Mouse (Mus musculus) cerebellum, postnatal 4 days (tissue): ENCODE measurements around the gene Zfp606.

ENCODE experiments used
- DNase-seq, 2 experiments: peaks; one replicate each; pipeline ENCODE4 v3.0.0; 2022; ENCODE audit warnings: low spot score in 2 of 2, mixed read lengths in 1 of 2

Gene Zfp606

DNA sequence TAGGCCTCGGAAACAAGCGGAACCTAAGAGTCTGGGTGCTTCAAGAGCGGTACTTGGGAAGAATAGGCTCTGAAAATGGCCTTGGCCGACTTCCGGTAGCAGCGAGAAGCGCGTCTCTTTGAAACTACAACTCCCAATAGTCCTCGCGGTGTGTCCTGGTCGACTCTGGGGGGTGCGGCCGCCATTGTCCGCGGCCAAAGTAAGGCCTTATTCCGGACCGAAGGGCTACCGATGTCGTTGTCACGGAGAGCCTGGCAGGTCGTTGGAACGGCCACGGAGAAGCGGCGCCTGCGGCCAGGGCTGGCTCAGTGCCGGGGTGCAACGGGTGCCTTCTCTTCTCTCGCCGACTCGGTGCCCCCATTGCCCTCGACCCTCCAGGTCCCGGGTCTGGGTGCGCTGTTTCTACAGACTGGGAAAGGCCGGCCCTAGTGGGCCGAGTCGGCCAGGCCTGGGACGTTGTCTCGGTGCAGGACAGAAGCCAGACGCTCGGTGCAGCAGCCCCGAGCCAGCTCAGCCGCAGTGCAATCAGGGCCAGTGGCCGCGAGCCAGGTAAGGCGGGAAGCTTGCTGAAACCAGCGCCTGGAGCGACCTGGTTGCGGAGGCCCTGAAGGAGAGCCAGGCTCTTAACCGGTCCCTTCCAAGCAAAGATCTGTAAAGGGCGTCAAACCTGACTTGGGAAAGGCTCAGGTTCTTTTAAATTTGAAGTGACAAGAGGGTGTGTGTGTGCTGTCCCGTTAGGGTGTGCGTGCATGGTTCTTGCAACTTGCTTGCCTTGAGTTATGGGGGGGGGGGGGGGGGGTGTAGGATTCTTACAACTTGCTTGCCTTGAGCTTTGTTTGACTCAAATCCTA, at the start of gene Zfp606:
Gene Zfp606 (plus strand): TSS at position 136 of the 851 bp plus-strand sequence.
- DNase-seq = peak; percentile 52 to 79

DNA sequence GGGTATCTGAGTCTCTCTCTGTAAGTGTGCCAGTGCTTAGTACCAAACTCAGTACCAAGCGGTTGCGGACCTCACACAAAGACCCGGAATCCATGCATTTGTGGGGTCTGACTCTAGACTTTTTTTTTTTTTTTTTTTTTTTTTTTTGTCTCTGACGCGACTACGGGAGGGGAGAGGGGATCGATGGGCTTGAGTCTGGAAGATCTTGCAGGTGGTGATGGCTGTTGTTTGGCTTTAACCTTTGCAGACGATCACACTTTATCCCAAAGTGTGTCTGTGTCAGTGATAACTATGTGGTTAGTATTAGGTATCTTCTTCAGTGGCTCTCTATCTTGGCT, 885 bp downstream of the Zfp606 start:
- no peak for DNase-seq

DNA sequence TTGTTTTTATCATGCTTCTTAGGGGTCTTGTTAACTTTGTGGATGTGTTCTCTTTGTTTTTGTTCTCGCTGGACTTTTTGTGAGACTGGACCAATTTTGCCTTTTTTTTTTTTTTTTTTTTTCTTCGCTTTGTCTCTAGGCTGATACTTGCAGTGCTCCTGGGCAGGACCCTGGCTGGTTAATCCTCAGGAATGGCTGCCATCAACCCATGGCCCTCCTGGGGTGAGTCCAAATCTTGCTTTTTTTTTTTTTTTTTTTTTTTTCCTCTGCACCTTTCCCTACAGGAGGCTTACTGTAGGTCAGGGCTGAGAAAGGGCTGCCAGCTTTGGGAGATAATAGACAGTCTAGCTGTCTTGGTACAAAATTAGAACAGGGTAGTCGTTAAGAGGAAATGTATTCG, 1.4 kb downstream of the Zfp606 start:
- no peak for DNase-seq

DNA sequence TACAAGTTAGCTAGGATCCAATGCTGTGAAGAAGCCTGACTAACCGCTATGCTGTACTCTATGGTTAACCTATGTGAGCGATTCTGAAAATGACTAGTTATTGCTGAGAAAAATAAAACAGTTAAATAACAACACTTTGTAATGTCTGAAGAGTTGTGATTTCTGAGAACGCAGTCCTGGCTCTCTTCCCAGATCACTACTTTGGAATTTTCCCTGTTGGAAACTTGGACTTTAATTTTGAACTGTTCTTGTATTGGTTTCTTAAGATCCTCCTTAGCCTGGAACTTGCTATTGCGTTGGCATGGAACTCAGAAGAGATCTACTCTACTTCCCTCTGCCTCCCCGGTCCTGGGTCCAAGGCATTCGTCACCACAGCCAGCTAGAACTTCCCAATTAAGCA, 5.7 kb downstream of the Zfp606 start:
- DNase-seq = no peak

DNA sequence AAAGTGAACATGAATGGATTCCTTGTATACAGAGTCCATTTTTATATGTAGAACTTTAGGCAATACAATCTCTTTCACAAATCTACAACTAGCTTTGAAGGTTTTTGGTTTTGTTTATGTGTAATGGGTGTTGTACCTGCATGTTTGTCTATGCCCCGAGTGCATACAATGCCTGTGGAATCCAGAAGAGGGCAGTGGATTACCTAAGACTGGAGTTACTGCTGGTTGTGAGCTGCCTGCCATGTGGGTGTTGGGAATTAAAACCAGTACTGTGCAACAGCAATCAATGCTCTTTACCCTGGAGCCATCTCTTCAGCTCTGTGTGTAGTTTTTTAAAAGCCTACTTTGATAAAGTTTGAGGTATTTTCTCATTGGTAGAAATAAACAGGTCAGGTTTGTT, 7.9 kb downstream of the Zfp606 start:
- DNase-seq = no peak

DNA sequence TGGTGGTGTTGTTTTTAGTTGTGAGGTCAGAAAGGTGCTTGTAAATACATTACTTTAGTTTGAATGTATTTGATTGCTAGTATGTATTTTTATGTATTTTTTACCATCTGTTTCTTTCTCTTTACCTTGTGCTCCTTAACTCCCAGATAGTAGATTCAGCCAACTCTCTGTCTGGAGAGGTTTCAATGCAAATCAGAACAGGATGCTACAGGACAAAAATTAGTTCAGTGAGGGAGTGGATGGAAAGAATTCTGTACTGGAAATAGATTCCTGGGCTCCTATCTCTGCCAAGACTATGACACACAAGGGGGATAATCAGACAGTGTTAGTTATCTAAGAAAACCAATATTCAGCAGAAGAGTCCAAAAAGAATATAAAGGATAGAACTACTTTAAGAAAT, 8.6 kb downstream of the Zfp606 start:
- no peak for DNase-seq

DNA sequence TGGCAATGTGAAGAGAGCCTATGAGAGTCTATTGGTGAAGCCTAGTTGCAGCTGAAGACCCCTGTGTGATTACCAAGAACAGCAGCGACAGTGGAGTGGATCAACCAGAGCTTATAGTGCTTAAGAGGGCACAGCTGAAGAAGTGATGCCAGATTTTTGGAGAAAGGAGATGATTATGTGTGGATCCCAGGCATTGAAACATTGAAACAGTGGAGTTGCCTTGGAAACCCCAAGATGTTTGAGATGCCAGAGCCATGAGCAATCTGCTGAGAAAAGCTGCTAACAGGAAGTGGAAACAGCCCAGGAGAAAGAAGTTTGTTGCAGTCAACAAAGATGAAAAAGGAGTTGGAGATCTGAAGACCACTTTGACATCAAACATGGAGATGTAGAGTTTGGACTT, 32.8 kb downstream of the Zfp606 start:
- DNase-seq = no peak

DNA sequence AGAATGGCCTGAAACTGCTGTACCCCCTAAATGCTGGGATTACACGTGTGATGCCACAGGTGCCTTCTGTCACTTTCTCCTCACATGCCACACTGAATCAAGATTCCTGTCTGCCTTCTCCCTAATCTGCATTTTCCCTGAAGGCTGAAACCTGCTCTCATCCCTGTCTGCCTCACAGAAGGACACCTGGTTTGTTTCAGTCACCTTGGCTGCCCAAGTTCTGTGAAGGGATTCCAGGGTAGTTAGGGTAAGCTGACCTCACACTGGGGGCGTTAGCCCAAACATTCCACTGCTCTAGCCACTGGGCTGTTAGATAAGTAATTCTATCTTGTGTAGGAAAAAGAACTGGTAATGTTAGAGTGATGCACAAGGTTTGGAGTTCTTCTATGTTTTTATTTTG, 34.1 kb downstream of the Zfp606 start, which contains the start of gene 2900092C05Rik:
Gene 2900092C05Rik (plus strand): TSS at position 301 of the 400 bp plus-strand sequence.
- DNase-seq = no peak
